Mouse (Mus musculus) embryo, embryonic 10 days (tissue): ENCODE results near the gene Unc93a2.
"Not testable (repeated sequence)": the region's sequence is repeated elsewhere in the genome, so short reads cannot be mapped to it uniquely, and the experiment has no call there.

ENCODE experiments used
- DNase-seq: peaks from one replicate; pipeline ENCODE4 v3.0.0-alpha.2; 2015; ENCODE audit warnings: low spot score

Gene Unc93a2

GRCm38 (mm10) chr17:7385364-7385763 lies at the start of gene Unc93a2:
Gene Unc93a2, minus strand, starts transcription at chr17:7385464.
- not testable (repeated sequence) for DNase-seq

- not testable (repeated sequence) for DNase-seq
Measured at GRCm38 (mm10) chr17:7434121-7434520, 48.9 kb upstream of the Unc93a2 start.

GRCm38 (mm10) chr17:7430210-7430631 lies 45.0 kb upstream of the Unc93a2 start:
- DNase-seq = not testable (repeated sequence)

GRCm38 (mm10) chr17:7420191-7420973 lies 35.1 kb upstream of the Unc93a2 start:
- not testable (repeated sequence) for DNase-seq

GRCm38 (mm10) chr17:7414601-7415310 lies 29.5 kb upstream of the Unc93a2 start:
- not testable (repeated sequence) for DNase-seq

- DNase-seq = not testable (repeated sequence)
Measured at GRCm38 (mm10) chr17:7413336-7413735, 28.1 kb upstream of the Unc93a2 start.

GRCm38 (mm10) chr17:7399770-7400169 lies 14.5 kb upstream of the Unc93a2 start:
- DNase-seq = not testable (repeated sequence)

GRCm38 (mm10) chr17:7398198-7398847 lies 13.1 kb upstream of the Unc93a2 start:
- DNase-seq = not testable (repeated sequence)

- not testable (repeated sequence) for DNase-seq
Measured at GRCm38 (mm10) chr17:7397079-7397478, 11.8 kb upstream of the Unc93a2 start.

- not testable (repeated sequence) for DNase-seq
Measured at GRCm38 (mm10) chr17:7396288-7396687, 11.0 kb upstream of the Unc93a2 start.

GRCm38 (mm10) chr17:7395671-7396070 lies 10.4 kb upstream of the Unc93a2 start:
- not testable (repeated sequence) for DNase-seq

GRCm38 (mm10) chr17:7395116-7395515 lies 9.9 kb upstream of the Unc93a2 start:
- DNase-seq = not testable (repeated sequence)

GRCm38 (mm10) chr17:7389898-7390297 lies 4.6 kb upstream of the Unc93a2 start:
- not testable (repeated sequence) for DNase-seq

GRCm38 (mm10) chr17:7388958-7389356 lies 3.7 kb upstream of the Unc93a2 start:
- DNase-seq = not testable (repeated sequence)

GRCm38 (mm10) chr17:7388341-7388957 lies 3.2 kb upstream of the Unc93a2 start:
- DNase-seq = not testable (repeated sequence)

- not testable (repeated sequence) for DNase-seq
Measured at GRCm38 (mm10) chr17:7386016-7386415, 752 bp upstream of the Unc93a2 start.

GRCm38 (mm10) chr17:7383167-7384143 lies 1.8 kb downstream of the Unc93a2 start:
- DNase-seq = not testable (repeated sequence)

GRCm38 (mm10) chr17:7382711-7383110 lies 2.6 kb downstream of the Unc93a2 start:
- DNase-seq = not testable (repeated sequence)

GRCm38 (mm10) chr17:7377907-7378306 lies 7.4 kb downstream of the Unc93a2 start:
- not testable (repeated sequence) for DNase-seq

GRCm38 (mm10) chr17:7376951-7377700 lies 8.1 kb downstream of the Unc93a2 start:
- DNase-seq = not testable (repeated sequence)
